Mouse (Mus musculus) limb, embryonic 12.5 days (tissue): ENCODE results near the gene Tbx6. TPM values are rescaled to one million over a fixed set of nuclear protein-coding genes. Genes with fewer than 3 reads are reported as not detected.

ENCODE experiments used
- ATAC-seq: fragments of 200-750 bp; cut with Nextera tagmentation; 2 replicates; pipeline ENCODE4 v1.8.0; 2017; ENCODE audit warnings: low read depth, moderate TSS enrichment; ENCODE audit not compliant: insufficient number of reproducible peaks, insufficient read depth, low FRiP score, low TSS enrichment
- H3K27ac ChIP-seq: fragments of 300-500 bp; sonication (generic); 2 replicates; pipeline ENCODE4 v1.5.1; 2016; ENCODE audit warnings: mild to moderate bottlenecking, moderate library complexity
- H3K27me3 ChIP-seq: fragments of 300-500 bp; sonication (generic); 2 replicates; pipeline ENCODE4 v1.6.1; 2016; ENCODE audit warnings: mild to moderate bottlenecking, moderate library complexity
- H3K36me3 ChIP-seq: fragments of 300-500 bp; sonication (generic); 2 replicates; pipeline ENCODE4 v1.6.1; 2016; ENCODE audit warnings: mild to moderate bottlenecking, moderate library complexity
- H3K4me1 ChIP-seq: fragments of 300-500 bp; sonication (generic); replicated peaks from 2 replicates; pipeline ENCODE4 v1.6.1; 2016
- H3K4me2 ChIP-seq: fragments of 300-500 bp; sonication (generic); 2 replicates; pipeline ENCODE4 v1.6.1; 2016; ENCODE audit warnings: mild to moderate bottlenecking, moderate library complexity
- H3K4me3 ChIP-seq: fragments of 300-500 bp; sonication (generic); replicated peaks from 2 replicates; pipeline ENCODE4 v1.5.1; 2016; ENCODE audit warnings: mild to moderate bottlenecking
- H3K9ac ChIP-seq: fragments of 300-500 bp; sonication (generic); replicated peaks from 2 replicates; pipeline ENCODE4 v1.6.1; 2016; ENCODE audit warnings: mild to moderate bottlenecking, moderate library complexity
- H3K9me3 ChIP-seq: fragments of 300-500 bp; sonication (generic); 2 replicates; pipeline ENCODE4 v1.6.1; 2016; ENCODE audit warnings: mild to moderate bottlenecking, moderate library complexity
- WGBS: fragments of 180-500 bp; shearing (Covaris S2); methylation state at CpG from one replicate; pipeline ENCODE4 v1.1.7; 2016; 5-methylcytosine and 5-hydroxymethylcytosine counted together
- polyA plus RNA-seq: library from polyadenylated mRNA; unstranded; fragments of >200 nt; fragmentation: Nextera tagmentation; extraction: Ambion mirVana; gene quantifications from 2 replicates; pipeline ENCODE4 v1.2.1, GENCODE M21; 2016

Gene Tbx6
- polyA plus RNA-seq, 1 experiment from 2014 or later, result 0.50 TPM

GRCm38 (mm10) chr7:126754866-126755265 lies 26.4 kb upstream of the Tbx6 start:
- Histone ChIP-seq H3K27ac (peak overlapping the region; percentile 41; the same call in 1 of the 2 replicates), H3K4me3 (0 out of 2 replicates have a peak overlapping the region, but pooled peaks have one; percentile 6), H3K9me3 (no peaks in the 10 kb centered on the region), H3K36me3 (no peaks in the 10 kb centered on the region), H3K4me1 (peaks cover 10% of the 10 kb centered on the region), H3K9ac (peak overlapping the region; percentile 40; the same call in 1 of the 2 replicates), H3K4me2 (peak overlapping the region; percentile 36), H3K27me3 (no peaks in the 10 kb centered on the region)
- ATAC-seq, result peak; percentile 58; the same call in 1 of the 2 replicates
- whole genome bisulfite sequencing, result under 1% methylated on average over 9 of the region's 9 CpGs

DNA sequence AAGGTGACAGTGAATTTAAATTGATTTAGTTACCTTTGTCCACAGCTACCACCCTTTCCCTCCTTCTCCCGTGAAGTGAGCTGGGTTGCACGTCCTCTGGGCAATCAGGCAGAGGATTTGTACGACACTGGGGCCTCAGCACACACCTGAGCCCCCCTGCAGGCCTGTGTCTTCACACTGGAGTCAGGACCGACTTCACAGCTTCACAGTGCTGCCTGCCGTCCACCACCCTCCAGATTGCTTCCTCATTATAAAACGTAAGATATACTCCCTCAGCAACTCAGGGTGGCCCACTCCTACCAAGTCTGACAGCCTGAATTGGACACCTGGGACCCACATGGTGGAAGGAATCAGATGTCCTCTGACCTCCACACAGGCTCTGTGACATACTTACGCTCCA lies 22.7 kb upstream of the Tbx6 start:
- H3K9ac ChIP-seq, result no peak overlapping the region
- no peak overlapping the region for H3K27ac ChIP-seq
- peaks cover 19% of the 10 kb centered on the region for H3K36me3 ChIP-seq
- H3K4me3 ChIP-seq, result no peak overlapping the region
- no peaks in the 10 kb centered on the region for H3K27me3 ChIP-seq
- no peaks in the 10 kb centered on the region for H3K9me3 ChIP-seq
- H3K4me1 ChIP-seq, result peaks cover 18% of the 10 kb centered on the region
- ATAC-seq, result 0 out of 2 replicates have a peak, but pooled peaks have one; percentile 11
- H3K4me2 ChIP-seq, result no peak overlapping the region
- 59% methylated on average over 7 of the region's 7 CpGs for WGBS

GRCm38 (mm10) chr7:126759050-126759671 lies 22.1 kb upstream of the Tbx6 start, which contains the start of gene Mapk3:
TSS of gene Mapk3 (plus strand) at chr7:126759601.
- Histone ChIP-seq H3K36me3 (peaks cover 26% of the 10 kb centered on the region), H3K4me3 (peak within 1 kb of the TSS; percentile 77), H3K4me2 (peak within 1 kb of the TSS; percentile 89), H3K27me3 (no peaks in the 10 kb centered on the region), H3K27ac (peak within 1 kb of the TSS; percentile 84), H3K9ac (peak within 1 kb of the TSS; percentile 82), H3K4me1 (peaks cover 18% of the 10 kb centered on the region), H3K9me3 (no peaks in the 10 kb centered on the region)
- WGBS, result 0% methylated on average over 26 of the region's 38 CpGs
- 0 out of 2 replicates have a peak, but pooled peaks have one; percentile 44 for ATAC-seq

DNA sequence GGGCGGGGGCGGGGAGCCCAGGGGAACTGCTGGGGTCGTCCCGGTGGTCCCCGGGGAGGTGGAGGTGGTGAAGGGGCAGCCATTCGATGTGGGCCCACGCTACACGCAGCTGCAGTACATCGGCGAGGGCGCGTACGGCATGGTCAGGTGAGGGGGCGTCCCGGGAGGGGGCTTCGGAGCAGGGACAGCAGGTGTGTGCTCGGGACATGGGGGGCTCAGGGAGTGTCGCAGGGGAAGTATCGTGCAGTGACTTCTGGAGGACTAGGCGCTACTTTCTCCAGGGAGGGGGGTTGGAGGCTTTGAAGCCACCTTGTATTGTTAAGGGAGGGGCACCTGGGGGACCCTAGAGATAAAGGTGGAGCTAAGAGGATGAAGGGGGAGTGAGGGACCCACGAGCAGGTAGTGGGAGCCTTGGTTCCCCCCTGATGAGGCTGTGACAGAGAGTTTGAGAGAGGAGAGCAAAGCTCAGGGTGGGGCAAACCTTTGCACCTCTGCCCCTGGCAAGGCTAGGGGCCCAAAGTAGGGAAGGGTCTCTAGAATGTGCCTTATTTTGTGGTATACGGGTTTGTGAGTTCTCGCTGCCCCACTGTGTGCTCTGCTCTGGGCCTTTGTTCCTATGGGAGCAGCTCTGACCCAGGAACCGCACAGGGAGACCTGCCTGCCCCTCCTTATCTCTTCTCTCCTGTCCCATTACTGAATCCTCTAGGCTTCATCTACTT lies 21.5 kb upstream of the Tbx6 start:
- peaks cover 13% of the 10 kb centered on the region for H3K4me1 ChIP-seq
- peak overlapping the region; percentile 82 for H3K9ac ChIP-seq
- no peaks in the 10 kb centered on the region for H3K27me3 ChIP-seq
- no peaks in the 10 kb centered on the region for H3K9me3 ChIP-seq
- WGBS, result under 1% methylated on average over 22 of the region's 24 CpGs
- ATAC-seq, result peak; percentile 33; the same call in 1 of the 2 replicates
- peak overlapping the region; percentile 77 for H3K4me3 ChIP-seq
- H3K4me2 ChIP-seq, result peak overlapping the region; percentile 89
- peaks cover 32% of the 10 kb centered on the region for H3K36me3 ChIP-seq
- peak overlapping the region; percentile 84 for H3K27ac ChIP-seq

DNA sequence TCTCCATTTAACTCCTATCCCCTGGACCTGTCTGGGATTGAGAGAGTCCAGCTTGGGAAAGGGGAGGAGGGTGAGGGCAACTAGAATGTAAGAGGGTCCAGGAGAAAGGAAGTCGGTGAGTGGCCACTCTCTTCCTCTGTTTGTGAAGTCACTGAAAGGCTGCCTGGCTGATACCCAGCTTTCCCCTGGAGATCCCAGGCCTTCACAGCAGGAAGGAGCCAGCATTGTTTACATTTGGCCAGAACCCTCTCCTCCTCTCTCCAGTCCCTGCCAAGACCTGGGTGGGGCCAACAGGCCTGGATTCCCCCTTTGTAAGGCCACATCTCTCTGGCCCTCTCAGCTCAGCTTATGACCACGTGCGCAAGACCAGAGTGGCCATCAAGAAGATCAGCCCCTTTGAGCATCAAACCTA lies 20.9 kb upstream of the Tbx6 start:
- peaks cover 8% of the 10 kb centered on the region for H3K4me1 ChIP-seq
- H3K36me3 ChIP-seq, result peaks cover 38% of the 10 kb centered on the region
- H3K4me2 ChIP-seq, result peak overlapping the region; percentile 89
- WGBS, result 24% methylated on average over 3 of the region's 3 CpGs
- no peaks in the 10 kb centered on the region for H3K9me3 ChIP-seq
- ATAC-seq, result no peak
- H3K27ac ChIP-seq, result peak overlapping the region; percentile 84
- H3K27me3 ChIP-seq, result no peaks in the 10 kb centered on the region
- H3K9ac ChIP-seq, result peak overlapping the region; percentile 82
- H3K4me3 ChIP-seq, result peak overlapping the region; percentile 77

DNA sequence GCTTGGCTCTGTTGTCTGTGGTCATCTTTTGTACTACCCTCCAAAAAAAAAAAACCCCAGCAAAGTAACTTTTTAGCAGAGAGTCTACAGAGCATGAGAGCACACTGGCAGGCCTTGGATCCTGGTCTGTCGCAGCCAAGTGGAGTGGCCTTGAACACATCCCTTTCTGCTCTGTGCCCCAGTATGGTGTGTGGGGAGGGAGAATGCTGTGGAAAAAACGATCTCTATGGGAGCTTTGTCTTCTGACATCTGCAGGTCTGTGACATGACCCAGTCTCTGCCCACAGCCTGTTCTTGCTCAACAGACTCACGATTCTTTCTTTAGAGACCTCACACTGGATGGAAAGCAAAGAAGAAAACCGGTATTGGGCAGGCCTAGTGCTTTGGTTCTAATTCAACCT lies 20.3 kb upstream of the Tbx6 start:
- no peaks in the 10 kb centered on the region for H3K9me3 ChIP-seq
- WGBS, result 78% methylated on average over 4 of the region's 4 CpGs
- peak overlapping the region; percentile 77; the same call in 1 of the 2 replicates for H3K4me3 ChIP-seq
- H3K4me1 ChIP-seq, result peaks cover 8% of the 10 kb centered on the region
- no peaks in the 10 kb centered on the region for H3K27me3 ChIP-seq
- H3K9ac ChIP-seq, result no peak overlapping the region
- peak overlapping the region; percentile 84; the same call in 1 of the 2 replicates for H3K27ac ChIP-seq
- H3K4me2 ChIP-seq, result peak overlapping the region; percentile 89
- no peak for ATAC-seq
- peaks cover 44% of the 10 kb centered on the region for H3K36me3 ChIP-seq

- WGBS, result 80% methylated on average over 6 of the region's 6 CpGs
- Histone ChIP-seq H3K27me3 (no peaks in the 10 kb centered on the region), H3K9ac (no peak overlapping the region), H3K9me3 (no peaks in the 10 kb centered on the region), H3K36me3 (peaks cover 49% of the 10 kb centered on the region), H3K4me1 (peaks cover 8% of the 10 kb centered on the region), H3K27ac (0 out of 2 replicates have a peak overlapping the region, but pooled peaks have one; percentile 84), H3K4me3 (no peak overlapping the region), H3K4me2 (no peak overlapping the region)
- ATAC-seq, result no peak
Observed at GRCm38 (mm10) chr7:126761529-126762067, 19.7 kb upstream of the Tbx6 start.

- Histone ChIP-seq H3K4me3 (no peak overlapping the region), H3K36me3 (peaks cover 59% of the 10 kb centered on the region)
Observed at GRCm38 (mm10) chr7:126762471-126763008, 18.7 kb upstream of the Tbx6 start.

GRCm38 (mm10) chr7:126765540-126765939 lies 15.7 kb upstream of the Tbx6 start:
- Histone ChIP-seq H3K9ac (no peak overlapping the region), H3K4me1 (peaks cover 2% of the 10 kb centered on the region), H3K27ac (no peak overlapping the region), H3K9me3 (no peaks in the 10 kb centered on the region), H3K27me3 (no peaks in the 10 kb centered on the region), H3K4me3 (no peak overlapping the region), H3K4me2 (no peak overlapping the region), H3K36me3 (peaks cover 89% of the 10 kb centered on the region)
- 90% methylated on average over 9 of the region's 9 CpGs for WGBS
- no peak for ATAC-seq

More at GRCm38 (mm10) chr7:126762471-126763008, 18.7 kb upstream of the Tbx6 start:
- H3K9ac ChIP-seq, result no peak overlapping the region
- ATAC-seq, result no peak
- no peaks in the 10 kb centered on the region for H3K27me3 ChIP-seq
- no peak overlapping the region for H3K4me2 ChIP-seq
- H3K27ac ChIP-seq, result no peak overlapping the region
- 68% methylated on average over 17 of the region's 17 CpGs for WGBS
- H3K9me3 ChIP-seq, result no peaks in the 10 kb centered on the region
- H3K4me1 ChIP-seq, result peaks cover 8% of the 10 kb centered on the region

- H3K9me3 ChIP-seq, result no peaks in the 10 kb centered on the region
- no peak within 1 kb of the TSS for H3K27ac ChIP-seq
- H3K9ac ChIP-seq, result no peak within 1 kb of the TSS
- no peaks in the 10 kb centered on the region for H3K4me1 ChIP-seq
- 95% methylated on average over 16 of the region's 16 CpGs for WGBS
- H3K4me3 ChIP-seq, result no peak within 1 kb of the TSS
- peaks cover 94% of the 10 kb centered on the region for H3K36me3 ChIP-seq
- H3K4me2 ChIP-seq, result no peak within 1 kb of the TSS
- no peaks in the 10 kb centered on the region for H3K27me3 ChIP-seq
- ATAC-seq, result no peak
Observed at GRCm38 (mm10) chr7:126766201-126766600, 15.1 kb upstream of the Tbx6 start, which contains the start of gene Gdpd3. TSS of gene Gdpd3 (plus strand) at chr7:126766334.

GRCm38 (mm10) chr7:126767001-126767400 lies 14.3 kb upstream of the Tbx6 start:
- no peaks in the 10 kb centered on the region for H3K4me1 ChIP-seq
- peaks cover 90% of the 10 kb centered on the region for H3K36me3 ChIP-seq
- H3K4me3 ChIP-seq, result no peak overlapping the region
- no peaks in the 10 kb centered on the region for H3K9me3 ChIP-seq
- WGBS, result 90% methylated on average over 8 of the region's 8 CpGs
- ATAC-seq, result no peak
- no peaks in the 10 kb centered on the region for H3K27me3 ChIP-seq
- H3K9ac ChIP-seq, result no peak overlapping the region
- H3K4me2 ChIP-seq, result no peak overlapping the region
- H3K27ac ChIP-seq, result no peak overlapping the region
